Mouse (Mus musculus) lung, embryonic 16.5 days (tissue): ENCODE results near the gene Btg4. TPM values are rescaled to one million over a fixed set of nuclear protein-coding genes. Genes with fewer than 3 reads are reported as not detected.

Experiments
- ATAC-seq: fragments of 200-750 bp; cut with Nextera tagmentation; 2 replicates; pipeline ENCODE4 v1.8.0; 2017; ENCODE audit warnings: low read depth, mild to moderate bottlenecking, moderate library complexity
- H3K27ac ChIP-seq: fragments of 300-500 bp; sonication (generic); 2 replicates; pipeline ENCODE4 v1.5.1; 2014; ENCODE audit warnings: mild to moderate bottlenecking, control low read depth, low read length
- H3K27me3 ChIP-seq: fragments of 300-500 bp; sonication (generic); 2 replicates; pipeline ENCODE4 v1.6.1; 2014; ENCODE audit warnings: low read depth, low read length, mixed read lengths; ENCODE audit not compliant: control insufficient read depth, insufficient read depth
- H3K36me3 ChIP-seq: fragments of 300-500 bp; sonication (generic); 2 replicates; pipeline ENCODE4 v1.6.1; 2014; ENCODE audit warnings: low read length; ENCODE audit not compliant: control insufficient read depth, insufficient read depth
- H3K4me1 ChIP-seq: fragments of 300-500 bp; sonication (generic); replicated peaks from 2 replicates; pipeline ENCODE4 v1.6.1; 2014; ENCODE audit warnings: low read length, mixed read lengths; ENCODE audit not compliant: control insufficient read depth, insufficient read depth
- H3K4me2 ChIP-seq: fragments of 300-500 bp; sonication (generic); 2 replicates; pipeline ENCODE4 v1.6.1; 2014; ENCODE audit warnings: low read depth, low read length, control low read depth
- H3K4me3 ChIP-seq: fragments of 300-500 bp; sonication (generic); 2 replicates; pipeline ENCODE4 v1.5.1; 2014; ENCODE audit warnings: mild to moderate bottlenecking, low read length, control low read depth
- H3K9ac ChIP-seq: fragments of 300-500 bp; sonication (generic); 2 replicates; pipeline ENCODE4 v1.6.1; 2014; ENCODE audit warnings: low read length, control low read depth
- H3K9me3 ChIP-seq: fragments of 300-500 bp; sonication (generic); 2 replicates; pipeline ENCODE4 v1.6.1; 2016; ENCODE audit warnings: low read length; ENCODE audit not compliant: control insufficient read depth
- WGBS: fragments of 180-500 bp; shearing (Covaris S2); extraction: QIAGEN DNeasy Blood & Tissue Kit; methylation state at CpG from one replicate; pipeline ENCODE4 v1.1.7; 2014; 5-methylcytosine and 5-hydroxymethylcytosine counted together
- polyA plus RNA-seq: library from polyadenylated mRNA; unstranded; fragments of >200 nt; fragmentation: Nextera tagmentation; extraction: Ambion mirVana; gene quantifications from 2 replicates; pipeline ENCODE4 v1.2.1, GENCODE M21; 2015

Gene Btg4
- polyA plus RNA-seq, 1 experiment from 2014 or later = 0.34 TPM

DNA sequence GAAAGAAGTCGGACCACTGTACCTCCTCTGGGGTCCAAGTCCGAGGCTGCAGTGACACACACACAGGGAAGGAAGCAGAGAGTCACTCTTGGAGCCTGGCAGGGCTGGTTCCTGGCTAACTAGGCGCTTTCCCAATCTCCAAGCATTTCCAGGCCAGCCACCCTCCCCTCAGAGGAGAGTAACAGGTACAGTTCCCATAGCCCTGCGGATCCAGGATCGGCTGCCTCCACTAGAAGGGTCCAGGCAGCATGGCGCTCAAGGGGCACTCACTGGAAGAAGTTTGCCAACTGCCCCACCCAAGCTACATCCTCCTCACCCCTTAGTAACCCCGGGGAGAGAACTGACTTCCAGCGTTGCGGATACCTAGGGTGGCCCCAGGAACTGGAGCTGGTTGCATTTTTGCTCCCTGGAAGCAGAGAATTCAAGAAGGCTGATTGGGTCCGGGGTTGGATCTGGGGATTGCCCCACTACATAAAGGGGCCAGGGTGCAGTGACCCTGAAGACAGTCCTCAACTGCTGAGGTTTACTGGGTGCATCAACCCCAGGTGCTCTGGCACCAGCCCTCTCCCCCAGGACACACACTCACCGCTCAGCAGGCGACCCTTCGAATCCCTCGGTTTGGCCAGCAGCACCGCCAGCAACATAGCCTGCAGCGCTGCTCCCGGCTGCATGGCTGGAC, 15.7 kb downstream of the Btg4 start:
- Histone ChIP-seq H3K4me3 (peak overlapping the region; percentile 69), H3K27me3 (no peaks in the 10 kb centered on the region), H3K36me3 (no peaks in the 10 kb centered on the region), H3K4me1 (peaks cover 13% of the 10 kb centered on the region; the same call in 1 of the 2 replicates), H3K9me3 (no peaks in the 10 kb centered on the region), H3K4me2 (peak overlapping the region; percentile 98), H3K27ac (peak overlapping the region; percentile 42), H3K9ac (peak overlapping the region; percentile 72)
- WGBS = under 1% methylated on average over 17 of the region's 17 CpGs
- ATAC-seq = peak; percentile 31

DNA sequence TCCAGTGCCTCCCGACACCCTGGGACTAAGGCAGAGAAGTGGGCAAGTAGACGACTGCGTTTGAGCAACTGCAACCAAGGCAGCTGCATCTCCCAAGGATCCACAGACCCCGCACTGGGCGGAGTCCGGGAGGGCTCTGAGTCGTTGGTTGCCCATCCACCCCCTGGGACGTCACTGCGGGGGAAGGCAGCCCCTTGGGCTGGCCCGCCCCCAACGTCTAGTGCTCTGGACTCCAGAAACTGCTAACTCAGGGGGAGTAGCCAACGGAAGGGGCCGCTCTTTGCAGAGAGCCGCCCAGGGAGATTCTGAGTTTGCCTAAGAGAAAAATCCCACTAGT, 16.2 kb downstream of the Btg4 start, which contains the start of gene Layn:
Layn (minus strand) TSS at position 116 of the 337 bp plus-strand sequence.
- H3K4me1 ChIP-seq = peaks cover 13% of the 10 kb centered on the region; the same call in 1 of the 2 replicates
- peak within 1 kb of the TSS; percentile 72 for H3K9ac ChIP-seq
- no peaks in the 10 kb centered on the region for H3K9me3 ChIP-seq
- H3K27me3 ChIP-seq = no peaks in the 10 kb centered on the region
- no peaks in the 10 kb centered on the region for H3K36me3 ChIP-seq
- peak; percentile 99 for ATAC-seq
- peak within 1 kb of the TSS; percentile 98 for H3K4me2 ChIP-seq
- H3K27ac ChIP-seq = peak within 1 kb of the TSS; percentile 42
- H3K4me3 ChIP-seq = peak within 1 kb of the TSS; percentile 69
- WGBS = 0% methylated on average over 14 of the region's 14 CpGs

- no peak for ATAC-seq
- H3K36me3 ChIP-seq = no peaks in the 10 kb centered on the region
- no peak overlapping the region for H3K4me3 ChIP-seq
- no peak overlapping the region for H3K27ac ChIP-seq
- H3K9me3 ChIP-seq = no peaks in the 10 kb centered on the region
- no peaks in the 10 kb centered on the region for H3K27me3 ChIP-seq
- H3K4me2 ChIP-seq = no peak overlapping the region
- no peak overlapping the region for H3K9ac ChIP-seq
- peaks cover 6% of the 10 kb centered on the region; the same call in 1 of the 2 replicates for H3K4me1 ChIP-seq
- 77% methylated on average over 5 of the region's 5 CpGs for WGBS
These were observed 20.9 kb downstream of the Btg4 start for GRCm38 (mm10) chr9:51081614-51082013.

DNA sequence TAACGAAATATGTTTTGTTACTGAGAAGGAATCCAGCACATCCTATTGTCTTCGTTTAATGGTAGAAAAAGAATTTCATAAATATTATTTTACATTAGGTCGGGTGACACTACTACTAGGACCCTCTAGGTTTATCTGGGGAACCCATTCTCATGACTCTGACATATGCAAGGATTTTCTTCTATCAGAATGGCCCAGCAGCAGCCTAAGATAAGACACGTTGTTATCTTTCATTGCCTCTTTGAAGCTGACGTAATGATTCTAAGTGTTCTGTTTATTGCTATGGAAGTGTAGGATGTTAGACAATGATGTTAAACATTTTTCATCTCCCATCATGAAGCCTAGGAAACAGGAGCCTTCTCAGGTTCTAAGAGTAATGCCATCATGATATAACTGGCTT, 33.0 kb downstream of the Btg4 start:
- H3K4me1 ChIP-seq = no peaks in the 10 kb centered on the region
- no peak overlapping the region for H3K4me3 ChIP-seq
- no peaks in the 10 kb centered on the region for H3K36me3 ChIP-seq
- no peak overlapping the region for H3K4me2 ChIP-seq
- no peaks in the 10 kb centered on the region for H3K27me3 ChIP-seq
- H3K27ac ChIP-seq = no peak overlapping the region
- ATAC-seq = no peak
- no peaks in the 10 kb centered on the region for H3K9me3 ChIP-seq
- no peak overlapping the region for H3K9ac ChIP-seq
- WGBS = 42% methylated on average over 5 of the region's 5 CpGs

DNA sequence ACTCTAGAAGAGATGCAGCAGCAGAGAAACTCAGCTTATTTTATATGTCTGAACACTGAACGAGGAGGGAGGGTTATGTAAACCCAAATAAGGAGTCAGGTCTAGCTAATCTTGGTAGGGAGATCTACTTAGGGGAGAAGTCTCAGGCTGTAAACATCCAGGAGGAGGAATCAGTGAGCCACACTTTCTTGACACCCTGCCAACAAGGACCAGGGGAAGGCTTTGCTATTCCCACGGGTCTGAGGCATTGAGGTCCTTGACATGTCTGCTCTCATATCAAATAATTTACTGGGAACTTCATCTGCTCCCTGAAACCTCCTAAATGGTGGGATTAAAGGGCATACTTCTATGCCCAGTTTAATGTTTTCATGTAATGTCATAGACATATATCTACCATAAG, 35.6 kb downstream of the Btg4 start:
- Histone ChIP-seq H3K9me3 (no peaks in the 10 kb centered on the region), H3K27ac (no peak overlapping the region), H3K4me2 (no peak overlapping the region), H3K4me1 (no peaks in the 10 kb centered on the region), H3K9ac (no peak overlapping the region), H3K27me3 (no peaks in the 10 kb centered on the region), H3K4me3 (no peak overlapping the region), H3K36me3 (no peaks in the 10 kb centered on the region)
- no peak for ATAC-seq
- WGBS = 25% methylated on average over 2 of the region's 2 CpGs

- peaks cover 7% of the 10 kb centered on the region; the same call in 1 of the 2 replicates for H3K27me3 ChIP-seq
- no peaks in the 10 kb centered on the region for H3K9me3 ChIP-seq
- H3K36me3 ChIP-seq = no peaks in the 10 kb centered on the region
- 9% methylated on average over 27 of the region's 27 CpGs for WGBS
- no peak within 1 kb of the TSS for H3K9ac ChIP-seq
- ATAC-seq = peak; percentile 78
- peak within 1 kb of the TSS; percentile 99 for H3K4me2 ChIP-seq
- H3K4me1 ChIP-seq = peaks cover 4% of the 10 kb centered on the region; the same call in 1 of the 2 replicates
- peak within 1 kb of the TSS; percentile 28 for H3K4me3 ChIP-seq
- no peak within 1 kb of the TSS for H3K27ac ChIP-seq
These were observed 41.2 kb downstream of the Btg4 start, which contains the start of gene 4833427G06Rik for GRCm38 (mm10) chr9:51101756-51102425. Gene 4833427G06Rik (minus strand): TSS chr9:51102078.

- Histone ChIP-seq H3K36me3 (no peaks in the 10 kb centered on the region), H3K4me3 (peak overlapping the region; percentile 59), H3K9me3 (no peaks in the 10 kb centered on the region), H3K27me3 (peaks cover 7% of the 10 kb centered on the region; the same call in 1 of the 2 replicates), H3K4me1 (peaks cover 4% of the 10 kb centered on the region; the same call in 1 of the 2 replicates), H3K4me2 (peak overlapping the region; percentile 99), H3K27ac (no peak overlapping the region), H3K9ac (peak overlapping the region; percentile 66)
- WGBS = 2% methylated on average over 31 of the region's 44 CpGs
- ATAC-seq = peak; percentile 59
These were observed 42.5 kb downstream of the Btg4 start for GRCm38 (mm10) chr9:51102963-51103807.

- H3K9me3 ChIP-seq = no peaks in the 10 kb centered on the region
- H3K4me1 ChIP-seq = peaks cover 4% of the 10 kb centered on the region; the same call in 1 of the 2 replicates
- peak overlapping the region; percentile 66 for H3K9ac ChIP-seq
- WGBS = 11% methylated on average over 29 of the region's 30 CpGs
- no peak overlapping the region for H3K27ac ChIP-seq
- peak; percentile 54; the same call in 1 of the 2 replicates for ATAC-seq
- H3K36me3 ChIP-seq = no peaks in the 10 kb centered on the region
- H3K4me3 ChIP-seq = peak overlapping the region; percentile 59
- peaks cover 7% of the 10 kb centered on the region; the same call in 1 of the 2 replicates for H3K27me3 ChIP-seq
- H3K4me2 ChIP-seq = peak overlapping the region; percentile 99
These were observed 43.3 kb downstream of the Btg4 start for GRCm38 (mm10) chr9:51103808-51104514.
